Mouse (Mus musculus): ENCODE results near the gene Creb3l2. TPM values are rescaled to one million over a fixed set of nuclear protein-coding genes. Genes with fewer than 3 reads are reported as not detected.

Gene Creb3l2
- polyA plus RNA-seq, 1 experiment from 2014 or later: 10.4 TPM

- Histone ChIP-seq H3K4me2 (replicated peaks; ENCODE audit: low read depth, low read length) (no peak overlapping the region), H3K9ac (ENCODE audit: low read depth, low read length) (no peak overlapping the region), H3K27ac (ENCODE audit: low read depth, low read length) (no peak overlapping the region), H3K27me3 (ENCODE audit: control insufficient read depth, insufficient read depth, low read length) (no peaks in the 10 kb centered on the region), H3K4me1 (replicated peaks; ENCODE audit: control insufficient read depth, insufficient read depth, low read length) (no peaks in the 10 kb centered on the region), H3K4me3 (ENCODE audit: low read depth, low read length) (no peak overlapping the region), H3K9me3 (ENCODE audit: control insufficient read depth, low read length) (no peaks in the 10 kb centered on the region), H3K36me3 (ENCODE audit: control insufficient read depth, insufficient read depth, low read length) (no peaks in the 10 kb centered on the region)
- ATAC-seq (ENCODE audit: low FRiP score): no peak
- 78% methylated on average over 4 of the region's 4 CpGs for WGBS
- no peak for DNase-seq (ENCODE audit: low spot score)
These were observed 11.1 kb upstream of the Creb3l2 start for GRCm38 (mm10) chr6:37453047-37453446.

- H3K4me1 ChIP-seq (replicated peaks; ENCODE audit: control insufficient read depth, insufficient read depth, low read length): no peaks in the 10 kb centered on the region
- DNase-seq (ENCODE audit: low spot score) (no peak), ATAC-seq (ENCODE audit: low FRiP score) (no peak)
- no peak overlapping the region for H3K4me2 ChIP-seq (replicated peaks; ENCODE audit: low read depth, low read length)
- no peaks in the 10 kb centered on the region for H3K27me3 ChIP-seq (ENCODE audit: control insufficient read depth, insufficient read depth, low read length)
- no peaks in the 10 kb centered on the region for H3K9me3 ChIP-seq (ENCODE audit: control insufficient read depth, low read length)
- no peak overlapping the region for H3K9ac ChIP-seq (ENCODE audit: low read depth, low read length)
- H3K4me3 ChIP-seq (ENCODE audit: low read depth, low read length): no peak overlapping the region
- no peaks in the 10 kb centered on the region for H3K36me3 ChIP-seq (ENCODE audit: control insufficient read depth, insufficient read depth, low read length)
- no peak overlapping the region for H3K27ac ChIP-seq (ENCODE audit: low read depth, low read length)
- WGBS: 53% methylated on average over 4 of the region's 4 CpGs
These were observed 9.7 kb upstream of the Creb3l2 start for GRCm38 (mm10) chr6:37451664-37452063.

GRCm38 (mm10) chr6:37447704-37448466 lies 5.9 kb upstream of the Creb3l2 start:
- Histone ChIP-seq H3K4me1 (replicated peaks; ENCODE audit: control insufficient read depth, insufficient read depth, low read length) (no peaks in the 10 kb centered on the region), H3K9ac (ENCODE audit: low read depth, low read length) (no peak overlapping the region), H3K36me3 (ENCODE audit: control insufficient read depth, insufficient read depth, low read length) (no peaks in the 10 kb centered on the region), H3K4me2 (replicated peaks; ENCODE audit: low read depth, low read length) (no peak overlapping the region), H3K27me3 (ENCODE audit: control insufficient read depth, insufficient read depth, low read length) (no peaks in the 10 kb centered on the region), H3K4me3 (ENCODE audit: low read depth, low read length) (no peak overlapping the region), H3K27ac (ENCODE audit: low read depth, low read length) (no peak overlapping the region), H3K9me3 (ENCODE audit: control insufficient read depth, low read length) (no peaks in the 10 kb centered on the region)
- WGBS: 31% methylated on average over 10 of the region's 10 CpGs
- ATAC-seq (ENCODE audit: low FRiP score) (peak; percentile 65), DNase-seq (ENCODE audit: low spot score) (peak; percentile 84)

- Histone ChIP-seq H3K27ac (ENCODE audit: low read depth, low read length) (no peak overlapping the region), H3K4me3 (ENCODE audit: low read depth, low read length) (peak overlapping the region; percentile 30), H3K4me1 (replicated peaks; ENCODE audit: control insufficient read depth, insufficient read depth, low read length) (no peaks in the 10 kb centered on the region), H3K4me2 (replicated peaks; ENCODE audit: low read depth, low read length) (0 out of 2 replicates have a peak overlapping the region, but pooled peaks have one; percentile 2), H3K9ac (ENCODE audit: low read depth, low read length) (peak overlapping the region; percentile 7; the same call in 1 of the 2 replicates), H3K27me3 (ENCODE audit: control insufficient read depth, insufficient read depth, low read length) (no peaks in the 10 kb centered on the region), H3K36me3 (ENCODE audit: control insufficient read depth, insufficient read depth, low read length) (no peaks in the 10 kb centered on the region), H3K9me3 (ENCODE audit: control insufficient read depth, low read length) (no peaks in the 10 kb centered on the region)
- ATAC-seq (ENCODE audit: low FRiP score) (no peak), DNase-seq (ENCODE audit: low spot score) (no peak)
- 52% methylated on average over 4 of the region's 4 CpGs for WGBS
These were observed 835 bp upstream of the Creb3l2 start for GRCm38 (mm10) chr6:37442781-37443180.

- H3K4me1 ChIP-seq (replicated peaks; ENCODE audit: control insufficient read depth, insufficient read depth, low read length): no peaks in the 10 kb centered on the region
- H3K27ac ChIP-seq (ENCODE audit: low read depth, low read length): peak overlapping the region; percentile 33; the same call in 1 of the 2 replicates
- peak overlapping the region; percentile 60 for H3K9ac ChIP-seq (ENCODE audit: low read depth, low read length)
- under 1% methylated on average over 40 of the region's 40 CpGs for whole genome bisulfite sequencing
- peak; percentile 56 for DNase-seq (ENCODE audit: low spot score)
- peak; percentile 64 for ATAC-seq (ENCODE audit: low FRiP score)
- H3K27me3 ChIP-seq (ENCODE audit: control insufficient read depth, insufficient read depth, low read length): no peaks in the 10 kb centered on the region
- peak overlapping the region; percentile 64 for H3K4me3 ChIP-seq (ENCODE audit: low read depth, low read length)
- peak overlapping the region; percentile 88 for H3K4me2 ChIP-seq (replicated peaks; ENCODE audit: low read depth, low read length)
- no peaks in the 10 kb centered on the region for H3K9me3 ChIP-seq (ENCODE audit: control insufficient read depth, low read length)
- H3K36me3 ChIP-seq (ENCODE audit: control insufficient read depth, insufficient read depth, low read length): no peaks in the 10 kb centered on the region
These were observed 515 bp downstream of the Creb3l2 start for GRCm38 (mm10) chr6:37441251-37442011.

GRCm38 (mm10) chr6:37440491-37441250 lies 1.3 kb downstream of the Creb3l2 start:
- no peaks in the 10 kb centered on the region for H3K36me3 ChIP-seq (ENCODE audit: control insufficient read depth, insufficient read depth, low read length)
- ATAC-seq (ENCODE audit: low FRiP score) (no peak), DNase-seq (ENCODE audit: low spot score) (peak; percentile 37)
- no peak overlapping the region for H3K27ac ChIP-seq (ENCODE audit: low read depth, low read length)
- no peaks in the 10 kb centered on the region for H3K27me3 ChIP-seq (ENCODE audit: control insufficient read depth, insufficient read depth, low read length)
- H3K4me3 ChIP-seq (ENCODE audit: low read depth, low read length): peak overlapping the region; percentile 64
- 0 out of 2 replicates have a peak overlapping the region, but pooled peaks have one; percentile 21 for H3K9ac ChIP-seq (ENCODE audit: low read depth, low read length)
- no peaks in the 10 kb centered on the region for H3K9me3 ChIP-seq (ENCODE audit: control insufficient read depth, low read length)
- H3K4me1 ChIP-seq (replicated peaks; ENCODE audit: control insufficient read depth, insufficient read depth, low read length): no peaks in the 10 kb centered on the region
- peak overlapping the region; percentile 88 for H3K4me2 ChIP-seq (replicated peaks; ENCODE audit: low read depth, low read length)
- 10% methylated on average over 12 of the region's 12 CpGs for WGBS

- no peaks in the 10 kb centered on the region for H3K9me3 ChIP-seq (ENCODE audit: control insufficient read depth, low read length)
- no peak for DNase-seq (ENCODE audit: low spot score)
- H3K27me3 ChIP-seq (ENCODE audit: control insufficient read depth, insufficient read depth, low read length): no peaks in the 10 kb centered on the region
- H3K4me3 ChIP-seq (ENCODE audit: low read depth, low read length): 0 out of 2 replicates have a peak overlapping the region, but pooled peaks have one; percentile 7
- H3K36me3 ChIP-seq (ENCODE audit: control insufficient read depth, insufficient read depth, low read length): no peaks in the 10 kb centered on the region
- H3K9ac ChIP-seq (ENCODE audit: low read depth, low read length): 0 out of 2 replicates have a peak overlapping the region, but pooled peaks have one; percentile 4
- H3K4me1 ChIP-seq (replicated peaks; ENCODE audit: control insufficient read depth, insufficient read depth, low read length): no peaks in the 10 kb centered on the region
- peak overlapping the region; percentile 88 for H3K4me2 ChIP-seq (replicated peaks; ENCODE audit: low read depth, low read length)
- no peak overlapping the region for H3K27ac ChIP-seq (ENCODE audit: low read depth, low read length)
- 57% methylated on average over 13 of the region's 13 CpGs for WGBS
- ATAC-seq (ENCODE audit: low FRiP score): no peak
These were observed 2.1 kb downstream of the Creb3l2 start for GRCm38 (mm10) chr6:37439676-37440490.

- ATAC-seq (ENCODE audit: low FRiP score) (no peak), DNase-seq (ENCODE audit: low spot score) (no peak)
- no peak overlapping the region for H3K4me3 ChIP-seq (ENCODE audit: low read depth, low read length)
- no peak overlapping the region for H3K9ac ChIP-seq (ENCODE audit: low read depth, low read length)
- no peaks in the 10 kb centered on the region for H3K27me3 ChIP-seq (ENCODE audit: control insufficient read depth, insufficient read depth, low read length)
- H3K27ac ChIP-seq (ENCODE audit: low read depth, low read length): no peak overlapping the region
- H3K4me1 ChIP-seq (replicated peaks; ENCODE audit: control insufficient read depth, insufficient read depth, low read length): no peaks in the 10 kb centered on the region
- H3K9me3 ChIP-seq (ENCODE audit: control insufficient read depth, low read length): no peaks in the 10 kb centered on the region
- H3K4me2 ChIP-seq (replicated peaks; ENCODE audit: low read depth, low read length): no peak overlapping the region
- H3K36me3 ChIP-seq (ENCODE audit: control insufficient read depth, insufficient read depth, low read length): no peaks in the 10 kb centered on the region
- 93% methylated on average over 3 of the region's 3 CpGs for WGBS
These were observed 3.4 kb downstream of the Creb3l2 start for GRCm38 (mm10) chr6:37438510-37438909.
